Mouse (Mus musculus) heart, adult 18-20 months (tissue): ENCODE data around the gene Tmem38b. TPM values are rescaled to one million over a fixed set of nuclear protein-coding genes. Genes with fewer than 3 reads are reported as not detected.
"Not testable (repeated sequence)": the region's sequence is repeated elsewhere in the genome, so short reads cannot be mapped to it uniquely, and the experiment has no call there.

ENCODE experiments used
- DNase-seq, 2 experiments: peaks; one replicate each; pipeline ENCODE4 v3.0.0; 2021 to 2022; ENCODE audit warnings: mixed read lengths in 1 of 2
- long read RNA-seq, 2 experiments: library from polyadenylated mRNA; stranded (forward); transcript quantifications; one replicate each; pipeline ENCODE4 v2.0.0; 2021
- total RNA-seq, 2 experiments: library from RNA; stranded (reverse); gene quantifications; 2 replicates each; pipeline ENCODE4 v1.2.3; 2021

Tmem38b gene
- total RNA-seq = 10 to 100 TPM; 21.8 to 23.4 TPM
- long read RNA-seq, experiment 1, transcript Tmem38b-201 (6 exons, 2,862 nt) = major isoform, 16 of 19 reads
- long read RNA-seq, experiment 1, partial matches to known transcripts = 1 of 19 reads
- long read RNA-seq, experiment 1, other reads (novel, unspliced or antisense) = 2 of 19 reads
- long read RNA-seq, experiment 2, partial matches to known transcripts = 0 of 4 reads
- long read RNA-seq, experiment 2, other reads (novel, unspliced or antisense) = 0 of 4 reads

GRCm38 (mm10) chr4:53825821-53826605 lies at the start of gene Tmem38b:
TSS of gene Tmem38b (plus strand) at chr4:53826045.
- DNase-seq = peak; percentile 74 to 80

- DNase-seq = no peak
These were observed 44.4 kb upstream of the Tmem38b start for GRCm38 (mm10) chr4:53781396-53781795.

- DNase-seq = no peak
These were observed 43.4 kb upstream of the Tmem38b start for GRCm38 (mm10) chr4:53782216-53783070.

GRCm38 (mm10) chr4:53785746-53786398 lies 40.0 kb upstream of the Tmem38b start:
- no peak for DNase-seq

- no peak for DNase-seq
These were observed 39.0 kb upstream of the Tmem38b start for GRCm38 (mm10) chr4:53786851-53787250.

GRCm38 (mm10) chr4:53789346-53789745 lies 36.5 kb upstream of the Tmem38b start:
- DNase-seq = no peak

- DNase-seq = no peak
These were observed 31.4 kb upstream of the Tmem38b start for GRCm38 (mm10) chr4:53794257-53794966.

GRCm38 (mm10) chr4:53795086-53795485 lies 30.8 kb upstream of the Tmem38b start:
- DNase-seq = no peak

- DNase-seq = no peak
These were observed 30.1 kb upstream of the Tmem38b start for GRCm38 (mm10) chr4:53795706-53796105.

GRCm38 (mm10) chr4:53796865-53797772 lies 28.7 kb upstream of the Tmem38b start:
- DNase-seq = no peak

- peak; percentile 26 to 28 for DNase-seq
These were observed 26.8 kb upstream of the Tmem38b start for GRCm38 (mm10) chr4:53798896-53799676.

- no peak for DNase-seq
These were observed 26.1 kb upstream of the Tmem38b start for GRCm38 (mm10) chr4:53799753-53800152.

GRCm38 (mm10) chr4:53803674-53804073 lies 22.2 kb upstream of the Tmem38b start:
- DNase-seq = not testable (repeated sequence)

- peak; percentile 37 to 51 for DNase-seq
These were observed 19.4 kb upstream of the Tmem38b start for GRCm38 (mm10) chr4:53806428-53806827.

GRCm38 (mm10) chr4:53818320-53818719 lies 7.5 kb upstream of the Tmem38b start:
- no peak for DNase-seq

- peak; percentile 77 to 84 for DNase-seq
These were observed 2.1 kb upstream of the Tmem38b start for GRCm38 (mm10) chr4:53823697-53824096.

GRCm38 (mm10) chr4:53824831-53825230 lies 1.0 kb upstream of the Tmem38b start:
- no peak for DNase-seq

GRCm38 (mm10) chr4:53826641-53827248 lies 900 bp downstream of the Tmem38b start:
- DNase-seq = peak; percentile 15 to 37

GRCm38 (mm10) chr4:53827869-53828268 lies 2.0 kb downstream of the Tmem38b start:
- no peak for DNase-seq
